Mouse (Mus musculus): ENCODE measurements at regions not wholly inside any gene's neighbourhood (a gene's known extent, or its start where the extent isn't known, plus 50 kb on each side); places are given as distances from the start of the nearest gene placed in this dataset.
"Not testable (repeated sequence)": the region's sequence is repeated elsewhere in the genome, so short reads cannot be mapped to it uniquely, and the experiment has no call there.

DNA sequence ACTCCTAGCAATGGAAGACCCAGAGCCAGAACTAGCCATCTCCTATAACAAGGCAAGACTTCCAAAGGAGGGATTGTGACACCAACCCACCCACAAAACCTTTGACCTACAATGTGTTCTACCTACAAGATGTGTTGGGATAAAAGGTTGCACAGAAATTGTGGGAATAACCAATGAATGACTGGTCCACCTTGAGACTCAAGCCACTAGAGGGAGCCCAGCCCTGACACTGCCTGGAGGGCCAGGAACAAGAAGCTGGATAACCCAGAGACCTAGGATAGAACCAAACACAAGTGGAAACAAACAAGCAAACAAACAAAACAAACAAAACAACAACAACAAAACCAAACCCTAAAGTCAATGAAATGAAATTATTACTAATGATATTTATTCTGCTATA lies 288.8 kb downstream of the Dchs2 start:
- peak; percentile 41 for DNase-seq (ENCODE audit: low spot score)

DNA sequence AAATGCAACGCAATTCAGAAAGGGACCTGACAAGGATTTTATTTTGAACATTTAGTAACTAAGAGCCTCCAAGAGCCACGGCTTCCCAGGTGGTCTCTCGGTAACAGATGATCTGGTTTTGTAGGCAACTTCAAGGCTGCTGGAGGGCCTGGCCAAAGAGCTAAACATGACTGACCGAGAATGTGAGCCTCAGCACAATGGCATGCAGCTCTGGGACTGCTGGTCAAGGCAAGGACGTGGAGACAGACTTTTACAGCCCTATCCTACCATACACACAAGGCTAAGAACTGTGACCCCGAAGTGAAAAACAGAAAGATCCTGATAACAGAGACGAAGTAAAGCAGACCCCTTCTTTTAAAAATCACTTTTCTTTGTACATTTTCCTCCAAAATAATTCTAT lies 296.5 kb downstream of the Dchs2 start:
- DNase-seq (ENCODE audit: low spot score), result no peak

DNA sequence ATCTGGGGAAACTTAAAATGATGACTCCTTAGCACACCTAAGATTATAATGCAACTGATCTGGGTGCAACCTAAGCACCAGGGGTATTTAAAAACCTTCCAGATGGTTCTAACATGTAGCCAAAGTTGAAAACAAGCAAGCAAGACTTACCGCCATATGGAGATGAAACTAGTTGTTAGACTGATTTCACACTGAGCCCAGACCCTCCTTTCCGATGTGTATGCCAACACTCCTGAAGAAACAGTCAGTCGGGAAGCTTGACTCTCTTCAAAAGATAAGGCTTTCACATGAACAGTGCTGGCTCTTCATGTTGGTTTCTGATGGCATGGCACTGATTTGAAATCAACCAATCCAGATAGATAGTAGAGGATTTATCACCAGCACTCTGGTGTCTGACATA lies 301.6 kb downstream of the Dchs2 start:
- DNase-seq (ENCODE audit: low spot score), result no peak

DNA sequence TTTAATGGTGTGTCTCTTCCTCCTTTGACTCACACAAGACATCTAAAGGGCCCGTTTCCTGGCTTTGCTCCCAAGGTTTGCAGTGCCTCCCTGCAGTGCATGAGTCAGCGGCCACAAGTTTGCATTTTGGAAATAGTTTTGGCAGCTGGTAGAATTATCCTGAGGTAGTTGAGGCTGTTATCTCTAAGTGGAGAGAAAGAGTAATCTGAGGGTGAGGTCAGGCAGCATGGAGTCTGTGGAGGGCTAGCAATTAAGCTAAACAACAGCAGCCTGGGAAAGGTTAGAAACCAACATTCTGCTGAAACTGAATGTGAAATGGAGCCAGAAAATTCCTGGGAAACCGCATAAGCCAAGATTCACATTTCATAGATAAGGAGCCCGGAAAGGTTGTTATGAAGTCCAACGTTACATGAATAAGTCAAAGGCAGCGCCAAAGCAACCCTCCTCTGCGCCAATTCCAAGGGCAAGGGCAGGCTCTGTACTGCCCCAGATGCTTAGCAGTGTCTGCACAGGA lies 318.5 kb downstream of the Dchs2 start:
- DNase-seq (ENCODE audit: low spot score), result peak; percentile 65

DNA sequence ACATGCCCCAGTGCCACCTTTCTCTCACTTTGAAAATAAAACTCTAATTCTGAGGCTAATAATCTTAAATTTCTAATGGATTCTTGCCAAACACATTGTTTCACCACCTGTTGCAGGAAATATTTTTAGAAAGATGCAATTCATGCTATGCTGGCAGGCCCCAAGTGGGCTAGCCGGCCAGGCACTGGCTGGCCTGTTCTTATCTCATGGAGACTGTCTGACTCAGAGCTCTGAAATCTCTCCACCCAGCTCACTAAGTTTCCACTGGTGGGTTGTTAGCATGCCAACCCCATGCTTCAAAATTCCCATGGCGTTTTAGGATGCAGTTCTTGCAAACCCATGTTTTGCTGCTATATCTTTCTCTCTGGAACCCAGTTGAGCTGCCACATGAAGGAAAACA lies 315.5 kb upstream of the Sfrp2 start:
- DNase-seq (ENCODE audit: low spot score), result peak; percentile 7

DNA sequence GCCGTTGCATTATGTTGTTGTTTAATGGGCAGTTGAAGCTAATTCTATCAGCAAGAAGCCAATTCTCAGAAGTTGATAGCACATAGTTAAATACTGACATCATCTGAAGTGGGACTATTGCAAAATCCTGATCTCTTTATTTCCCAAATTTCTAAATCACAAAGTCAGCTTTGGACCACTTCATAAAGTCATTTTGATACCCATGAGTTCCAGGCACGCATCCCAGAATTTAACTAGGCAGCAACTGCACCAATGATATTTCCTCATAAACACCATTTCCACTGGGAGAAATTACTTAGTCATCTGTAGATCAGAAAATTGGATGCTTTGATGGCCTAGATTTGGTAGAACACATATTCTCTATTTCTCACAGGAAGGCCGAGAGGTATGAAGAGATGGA lies 314.8 kb upstream of the Sfrp2 start:
- peak; percentile 33 for DNase-seq (ENCODE audit: low spot score)

DNA sequence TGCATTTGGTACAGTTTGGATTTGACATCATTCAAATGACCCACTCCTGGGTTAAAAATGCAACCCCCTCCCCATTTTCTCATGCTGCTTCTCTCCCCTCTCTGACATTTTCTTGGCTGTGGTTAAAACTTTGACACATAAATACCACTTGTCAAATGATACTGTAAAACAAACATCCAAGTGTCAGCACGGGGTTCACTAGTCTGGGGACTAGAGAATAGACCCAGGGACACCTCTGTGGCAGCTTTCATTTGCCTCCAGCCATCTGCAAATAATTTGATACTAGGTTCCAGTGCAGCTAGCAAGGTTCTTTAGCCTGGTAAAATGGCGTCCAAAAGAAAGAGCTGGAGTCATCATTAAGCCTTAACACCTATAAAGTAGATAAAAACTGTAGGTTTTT lies 312.7 kb upstream of the Sfrp2 start:
- DNase-seq (ENCODE audit: low spot score), result no peak

DNA sequence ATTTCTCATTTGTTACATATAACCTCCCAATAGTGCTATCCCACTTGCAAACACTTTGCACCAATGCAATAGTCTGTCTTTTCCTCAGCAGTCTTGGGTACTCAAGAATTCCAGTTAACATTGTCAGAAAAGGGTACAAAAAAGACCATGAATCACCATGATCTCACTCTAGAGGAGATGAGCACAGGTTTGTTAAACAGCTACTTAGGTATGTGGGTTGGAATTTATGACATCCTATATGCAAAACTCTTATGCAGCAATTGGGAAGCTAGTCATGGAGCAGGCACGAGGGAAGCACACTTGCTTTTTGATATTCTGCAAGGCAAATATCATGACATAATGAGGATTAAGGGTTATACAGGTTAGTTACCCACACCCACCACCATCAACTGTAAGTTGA lies 307.7 kb upstream of the Sfrp2 start:
- DNase-seq (ENCODE audit: low spot score), result no peak

DNA sequence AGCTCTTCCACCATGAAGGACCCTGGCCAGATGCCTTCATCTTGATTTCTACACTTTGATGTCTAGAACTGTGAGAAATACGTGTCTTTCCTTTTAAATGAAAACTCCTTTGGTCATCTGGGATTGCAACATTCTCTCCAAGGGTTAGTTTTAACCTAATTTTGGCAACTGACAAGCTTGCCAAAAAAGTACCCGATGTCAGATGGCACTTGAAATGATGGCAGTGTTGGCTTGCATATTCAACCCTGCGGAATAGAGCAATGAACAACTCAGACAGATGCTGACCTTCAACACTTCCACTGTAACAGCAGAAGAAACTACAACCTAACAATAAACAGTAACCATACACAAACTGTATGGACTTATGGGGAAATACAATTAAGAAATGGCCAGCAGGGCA lies 286.9 kb upstream of the Sfrp2 start:
- no peak for DNase-seq (ENCODE audit: low spot score)

DNA sequence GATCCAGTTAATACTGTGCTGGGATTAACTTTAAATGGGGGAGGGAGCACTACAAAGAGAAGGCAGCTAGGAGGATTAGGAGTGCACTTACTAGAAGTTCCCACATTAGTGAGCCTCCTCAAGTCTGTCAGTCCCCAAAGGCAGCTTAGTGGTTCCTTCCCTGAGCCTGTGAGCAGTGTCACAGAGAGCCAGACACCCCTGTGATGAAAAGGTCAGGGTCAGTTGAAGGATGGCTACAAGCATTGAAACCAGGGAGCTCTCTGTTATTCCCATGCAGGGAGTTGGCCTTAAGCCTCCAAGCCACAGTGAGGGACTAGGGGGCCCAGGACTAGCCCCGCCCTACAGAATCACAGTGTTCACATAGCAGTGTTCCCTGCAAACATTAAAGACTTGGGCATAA lies 285.9 kb upstream of the Sfrp2 start:
- DNase-seq (ENCODE audit: low spot score), result no peak

DNA sequence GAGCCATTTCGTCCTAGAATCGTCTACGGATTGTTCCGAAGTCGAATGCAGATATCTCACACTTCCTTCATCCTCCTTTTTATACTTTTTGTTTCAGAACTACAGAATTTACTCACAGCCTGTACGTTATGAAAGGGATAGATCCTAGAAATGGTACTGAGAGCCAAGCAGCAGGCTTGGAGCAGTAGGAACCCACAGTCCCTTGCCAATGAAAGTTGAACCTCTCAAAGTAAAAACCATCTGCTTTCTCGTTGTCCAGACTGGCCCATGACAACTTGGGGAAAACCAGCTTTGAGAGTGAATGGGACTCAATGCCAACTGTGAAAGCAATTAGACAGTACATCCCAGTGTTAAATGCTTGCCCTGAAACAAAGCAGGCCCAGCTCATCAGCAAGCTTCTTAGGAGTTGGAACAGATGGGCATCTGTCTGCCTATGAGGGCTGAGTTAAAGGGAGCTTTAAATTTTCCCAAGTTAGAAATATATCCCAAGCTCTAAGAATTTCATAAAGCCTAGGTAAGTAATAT lies 279.9 kb upstream of the Sfrp2 start:
- DNase-seq (ENCODE audit: low spot score), result no peak

DNA sequence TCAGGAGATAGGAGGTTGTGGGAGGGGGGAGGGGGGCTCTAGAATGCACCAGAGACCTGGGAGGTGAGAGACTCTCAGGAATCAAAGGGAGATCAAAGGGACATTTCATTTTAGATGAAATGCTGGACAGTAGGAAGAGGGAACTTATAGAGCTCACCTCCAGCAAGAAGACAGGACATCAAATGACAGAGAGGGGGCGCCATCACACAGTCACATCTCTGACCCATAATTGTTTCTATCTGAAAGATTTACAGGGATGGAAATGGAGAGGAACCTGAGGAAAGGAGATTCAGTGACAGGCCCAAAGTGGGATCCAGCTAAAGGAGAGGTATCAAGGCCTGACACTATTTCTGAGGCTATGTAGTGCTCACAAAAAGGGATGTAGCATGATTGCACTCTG lies 270.5 kb upstream of the Sfrp2 start:
- peak; percentile 13 for DNase-seq (ENCODE audit: low spot score)

DNA sequence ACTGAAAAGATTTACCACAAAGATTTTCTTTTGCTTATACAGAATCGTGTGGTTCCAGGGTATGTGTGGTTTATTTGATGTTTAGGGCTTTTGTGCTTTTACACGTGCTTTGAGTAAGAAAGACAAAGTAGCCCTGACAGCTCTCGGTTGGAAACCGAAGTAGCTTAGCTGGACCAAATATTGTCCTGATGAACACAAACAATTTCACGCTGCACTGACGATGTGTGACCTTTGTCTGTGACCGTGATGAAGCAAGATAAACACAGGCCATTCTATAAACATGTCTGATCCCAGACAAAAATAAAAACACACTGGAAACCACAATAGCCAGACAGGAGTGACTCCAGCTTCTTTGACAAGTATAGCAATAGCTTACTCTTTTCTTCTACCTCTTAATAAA lies 262.2 kb upstream of the Sfrp2 start:
- no peak for DNase-seq (ENCODE audit: low spot score)

DNA sequence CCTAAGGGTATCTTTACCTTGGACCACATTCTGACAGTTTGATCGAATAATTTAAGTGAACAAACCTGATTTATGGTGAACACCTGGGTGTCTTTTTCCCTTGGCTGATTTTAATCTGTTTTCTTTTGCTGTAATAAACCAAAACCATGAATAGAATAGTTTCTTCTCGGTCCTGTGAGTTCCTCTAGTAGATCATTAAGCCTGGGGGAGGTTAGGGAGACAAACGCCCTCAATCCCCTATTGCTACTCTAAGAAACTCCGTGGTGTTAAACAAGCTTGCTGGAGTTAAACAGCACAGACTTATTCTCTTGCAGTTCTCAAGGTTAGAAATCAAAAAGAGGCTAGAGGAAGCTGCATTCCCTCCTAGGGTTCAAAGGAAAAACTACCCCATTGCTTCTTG lies 249.5 kb upstream of the Sfrp2 start:
- no peak for DNase-seq (ENCODE audit: low spot score)

DNA sequence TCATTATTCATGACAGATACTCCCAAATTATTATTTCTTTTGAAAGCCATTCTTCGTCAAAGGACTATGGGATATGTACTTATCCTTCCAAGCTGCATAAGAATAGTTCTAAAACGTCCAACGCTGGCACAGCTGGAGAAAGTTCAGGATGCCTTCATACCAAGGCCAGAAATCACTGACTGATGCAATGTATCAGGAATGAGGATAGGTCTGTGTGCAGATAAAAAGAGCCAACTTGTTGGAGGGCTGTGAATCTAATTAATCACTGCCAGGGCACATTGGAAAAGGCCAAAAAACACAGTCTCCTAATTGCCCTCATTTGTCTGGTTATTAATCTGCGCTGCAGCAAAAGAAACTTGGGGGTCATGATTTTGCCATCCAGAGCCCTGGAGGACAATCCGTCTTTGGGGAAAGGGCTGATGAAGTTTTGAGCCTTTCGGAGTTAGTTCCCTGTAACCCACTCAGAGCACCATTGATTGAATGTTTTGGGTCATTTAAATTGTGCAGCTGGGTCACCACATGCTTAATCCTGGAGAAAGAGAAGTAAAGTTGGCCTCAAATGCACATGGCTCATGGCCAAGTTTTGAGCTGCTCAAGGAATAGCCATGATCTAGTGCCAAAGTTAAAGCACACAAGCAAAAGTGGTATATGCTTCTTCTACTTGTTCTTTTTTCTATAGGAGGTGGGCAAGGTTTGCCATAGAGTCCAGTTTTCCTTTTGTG lies 248.0 kb upstream of the Sfrp2 start:
- peak; percentile 18 for DNase-seq (ENCODE audit: low spot score)

DNA sequence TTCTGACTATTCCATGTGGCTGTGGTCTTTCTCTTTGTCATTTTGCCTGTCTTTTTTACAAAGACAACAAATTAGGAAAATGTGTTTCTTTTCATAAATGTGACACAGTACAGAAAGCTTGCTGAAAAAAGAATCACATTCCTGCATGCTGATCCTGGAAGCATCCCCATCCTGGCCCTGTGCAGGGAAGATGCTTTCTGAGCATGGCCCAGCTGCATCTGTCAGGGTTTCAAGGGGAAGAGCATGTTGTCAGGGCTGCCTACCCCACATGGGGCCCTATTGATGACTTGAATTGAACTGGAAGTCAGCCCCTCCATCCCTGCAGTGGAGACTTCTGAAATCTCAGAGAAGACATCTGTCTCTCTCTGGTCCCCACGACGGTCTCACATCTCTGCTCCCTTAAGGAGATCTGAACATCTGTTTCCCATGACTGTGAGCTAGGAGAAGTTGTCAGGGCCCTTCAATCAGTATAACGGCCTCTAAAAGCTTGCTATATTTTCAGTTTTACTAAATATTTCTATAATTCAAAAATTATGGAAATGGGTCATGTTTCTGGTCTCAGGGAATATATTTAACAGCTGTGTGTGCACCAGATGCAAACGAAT lies 235.8 kb upstream of the Sfrp2 start:
- no peak for DNase-seq (ENCODE audit: low spot score)

DNA sequence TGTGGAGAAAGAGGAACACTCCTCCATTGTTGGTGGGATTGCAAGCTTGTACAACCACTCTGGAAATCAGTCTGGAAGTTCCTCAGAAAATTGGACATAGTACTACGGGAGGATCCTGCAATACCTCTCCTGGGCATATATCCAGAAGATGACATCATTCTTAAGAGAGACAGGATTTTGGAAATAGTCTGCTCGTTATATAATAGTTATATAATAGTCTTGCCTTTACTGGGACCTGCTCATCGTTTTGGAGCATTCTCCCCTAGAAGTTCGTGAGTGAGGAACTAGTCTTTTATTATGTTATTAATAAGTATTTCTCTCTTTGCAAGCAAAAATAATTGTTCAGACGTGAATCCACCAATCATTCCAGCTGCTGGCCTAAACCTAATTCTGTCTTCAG lies 229.5 kb upstream of the Sfrp2 start:
- not testable (repeated sequence) for DNase-seq (ENCODE audit: low spot score)

DNA sequence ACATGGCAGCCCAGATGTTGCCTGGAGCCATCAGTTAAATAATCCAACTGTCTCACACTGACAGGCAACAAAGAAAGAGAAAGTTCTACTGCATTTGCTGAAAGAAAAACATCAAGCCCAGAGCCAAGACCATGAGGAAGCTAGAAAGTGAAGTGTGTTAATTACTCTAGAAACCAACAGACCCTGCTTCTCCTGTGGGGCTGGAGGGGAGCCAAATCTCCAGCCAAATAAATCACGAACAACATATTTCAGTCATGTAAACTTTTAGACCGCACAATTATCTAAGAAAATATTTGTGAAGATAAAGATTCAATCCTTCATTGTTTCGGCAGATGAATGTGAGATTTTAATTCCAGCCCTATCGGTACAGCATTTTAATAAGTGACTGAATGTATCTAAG lies 228.9 kb upstream of the Sfrp2 start:
- no peak for DNase-seq (ENCODE audit: low spot score)

DNA sequence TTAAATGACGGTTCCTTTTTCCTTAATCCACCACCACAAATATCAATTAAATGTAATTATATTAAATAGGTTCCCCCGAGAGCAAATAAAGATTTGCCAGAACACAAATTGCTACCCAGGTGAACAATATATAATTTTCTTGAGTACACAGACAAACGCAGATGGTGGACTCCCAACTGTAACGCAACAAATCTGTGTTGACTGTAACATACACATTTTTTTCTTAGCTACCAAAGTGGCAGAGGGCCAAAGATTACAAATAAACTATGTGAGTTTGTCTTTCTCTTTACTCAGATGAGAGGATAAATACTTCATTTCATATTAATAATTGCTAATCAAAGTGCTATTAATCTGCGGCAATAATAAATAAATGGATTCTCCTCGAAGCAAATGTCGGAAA lies 228.4 kb upstream of the Sfrp2 start:
- no peak for DNase-seq (ENCODE audit: low spot score)

DNA sequence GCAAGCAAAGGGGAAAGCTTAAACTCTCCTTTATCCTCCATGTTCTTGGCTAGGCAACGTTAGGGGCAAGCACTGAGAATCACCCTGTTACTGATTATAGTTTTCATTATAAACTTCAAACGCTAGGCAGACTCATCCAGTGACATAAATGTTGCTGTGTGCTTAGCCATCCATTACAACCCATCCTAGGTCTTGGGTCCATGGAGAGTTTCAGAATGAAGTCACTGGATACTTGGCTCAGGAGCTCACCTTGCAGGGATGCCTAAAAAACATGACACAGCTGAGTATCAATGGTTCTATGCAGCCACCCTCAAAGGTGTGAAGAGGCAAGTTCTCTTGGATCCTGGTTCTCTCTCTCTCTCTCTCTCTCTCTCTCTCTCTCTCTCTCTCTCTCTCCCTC lies 227.2 kb upstream of the Sfrp2 start:
- DNase-seq (ENCODE audit: low spot score), result no peak

DNA sequence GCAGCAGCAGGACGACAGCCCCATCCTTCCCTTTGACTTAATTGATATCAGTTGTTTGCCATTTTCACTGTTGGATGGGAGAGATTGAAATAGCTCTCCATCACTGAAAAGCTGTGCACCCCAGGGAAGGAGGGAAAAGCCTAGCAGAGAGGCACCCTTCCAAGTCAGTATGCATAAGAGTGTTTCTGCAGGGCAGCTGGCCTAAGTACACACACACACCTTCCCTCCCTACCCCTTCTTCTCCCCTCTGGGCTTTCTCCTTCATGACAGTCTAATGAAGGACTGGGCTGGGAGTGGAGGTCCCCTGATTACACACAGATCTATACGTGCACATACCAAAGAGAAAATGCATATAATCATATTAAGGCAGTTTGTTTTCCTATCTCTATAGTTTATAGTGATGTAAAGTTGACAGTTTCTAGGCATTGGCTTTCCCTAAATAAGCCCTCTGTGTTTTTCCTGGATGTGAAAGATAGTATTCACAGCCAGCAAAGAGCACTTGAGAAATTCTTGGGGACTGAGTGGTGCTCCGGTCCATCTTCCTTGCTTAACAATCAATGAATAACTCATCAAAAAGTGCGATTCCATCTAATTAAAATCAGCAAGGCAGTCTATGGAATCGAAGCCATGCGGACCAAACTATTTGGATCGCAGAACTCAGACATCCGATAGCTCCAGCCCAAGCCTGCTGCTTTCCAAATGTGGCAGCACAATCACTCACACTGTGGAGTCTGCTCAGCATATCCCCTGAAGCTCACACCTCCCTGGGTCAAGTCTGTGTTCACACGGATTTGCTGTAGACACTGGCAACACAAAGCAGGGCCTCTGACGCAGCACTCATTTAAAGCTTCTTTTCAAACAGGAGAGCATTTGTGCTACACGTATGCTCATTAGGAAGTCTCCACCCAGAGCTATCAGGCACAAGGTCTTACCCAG lies 224.9 kb upstream of the Sfrp2 start:
- no peak for DNase-seq (ENCODE audit: low spot score)

DNA sequence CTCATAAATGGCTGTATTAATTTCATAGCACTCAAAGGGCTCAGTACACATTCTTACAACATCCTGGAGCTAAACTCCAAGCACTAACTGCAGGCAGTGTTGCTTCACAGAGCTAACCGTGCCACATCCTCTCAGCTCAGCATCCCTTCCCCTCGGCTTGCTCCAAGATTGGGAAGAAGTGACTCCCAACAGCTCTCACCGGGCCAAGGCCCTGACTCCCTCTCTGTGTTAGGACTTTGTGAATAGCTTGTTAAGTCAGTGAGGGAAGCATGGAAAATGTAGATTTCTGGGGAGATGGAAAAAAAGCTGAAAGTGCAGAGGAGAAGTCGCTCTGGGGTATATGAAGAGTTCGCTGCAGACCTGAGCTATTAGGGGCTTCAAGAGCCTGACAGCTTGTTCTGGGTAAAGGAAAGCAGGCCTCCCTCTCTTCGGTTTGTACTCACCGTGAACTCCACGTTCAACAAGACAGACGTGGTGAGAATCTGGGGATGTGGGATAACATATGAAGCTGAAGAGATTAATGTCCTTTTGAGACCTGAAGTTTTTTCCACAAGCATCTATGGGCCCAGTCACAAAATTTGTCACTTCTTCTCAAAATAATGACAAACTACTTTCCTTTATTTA lies 213.5 kb upstream of the Sfrp2 start:
- no peak for DNase-seq (ENCODE audit: low spot score)

Data from urinary bladder, postnatal 14 days (tissue).